Mouse (Mus musculus) limb, embryonic 13.5 days (tissue): ENCODE data around the gene Synpr. TPM values are rescaled to one million over a fixed set of nuclear protein-coding genes. Genes with fewer than 3 reads are reported as not detected.
A peak's percentile ranks its signal among the peaks of the same experiment; 100 is the strongest.

Experiments used
- ATAC-seq: fragments of 200-750 bp; cut with Nextera tagmentation; 2 replicates; pipeline ENCODE4 v1.8.0; 2017; ENCODE audit warnings: low read depth, moderate number of reproducible peaks, moderate TSS enrichment; ENCODE audit not compliant: low FRiP score
- H3K27ac ChIP-seq: fragments of 300-500 bp; sonication (generic); 2 replicates; pipeline ENCODE4 v1.5.1; 2015; ENCODE audit warnings: inconsistent platforms, mild to moderate bottlenecking, moderate library complexity
- H3K27me3 ChIP-seq: fragments of 300-500 bp; sonication (generic); 2 replicates; pipeline ENCODE4 v1.6.1; 2015; ENCODE audit warnings: mild to moderate bottlenecking, inconsistent platforms
- H3K36me3 ChIP-seq: fragments of 300-500 bp; sonication (generic); 2 replicates; pipeline ENCODE4 v1.6.1; 2015; ENCODE audit warnings: inconsistent platforms, mild to moderate bottlenecking, moderate library complexity
- H3K4me1 ChIP-seq: fragments of 300-500 bp; sonication (generic); 2 replicates; pipeline ENCODE4 v1.6.1; 2015; ENCODE audit warnings: inconsistent platforms
- H3K4me2 ChIP-seq: fragments of 300-500 bp; sonication (generic); replicated peaks from 2 replicates; pipeline ENCODE4 v1.6.1; 2015; ENCODE audit warnings: inconsistent platforms, mild to moderate bottlenecking, moderate library complexity
- H3K4me3 ChIP-seq: fragments of 300-500 bp; sonication (generic); 2 replicates; pipeline ENCODE4 v1.5.1; 2015; ENCODE audit warnings: moderate library complexity, mild to moderate bottlenecking, inconsistent platforms
- H3K9ac ChIP-seq: fragments of 300-500 bp; sonication (generic); 2 replicates; pipeline ENCODE4 v1.6.1; 2015; ENCODE audit warnings: mild to moderate bottlenecking, inconsistent platforms
- H3K9me3 ChIP-seq: fragments of 300-500 bp; sonication (generic); 2 replicates; pipeline ENCODE4 v1.6.1; 2016; ENCODE audit warnings: inconsistent platforms
- WGBS: fragments of 180-500 bp; shearing (Covaris S2); methylation state at CpG from one replicate; pipeline ENCODE4 v1.1.7; 2015; 5-methylcytosine and 5-hydroxymethylcytosine counted together
- polyA plus RNA-seq: library from polyadenylated mRNA; unstranded; fragments of >200 nt; fragmentation: Nextera tagmentation; extraction: Ambion mirVana; gene quantifications from 2 replicates; pipeline ENCODE4 v1.2.1, GENCODE M21; 2015

Synpr gene
- polyA plus RNA-seq, 1 experiment from 2014 or later: 4.6 TPM

GRCm38 (mm10) chr14:13357101-13357667 lies 72.6 kb downstream of the Synpr start:
- Histone ChIP-seq H3K27ac (no peak overlapping the region), H3K4me1 (0 out of 2 replicates have a peak, but pooled peaks cover 4% of the 10 kb centered on the region), H3K4me2 (no peak overlapping the region), H3K9me3 (no peaks in the 10 kb centered on the region), H3K27me3 (no peaks in the 10 kb centered on the region), H3K9ac (no peak overlapping the region), H3K4me3 (no peak overlapping the region), H3K36me3 (no peaks in the 10 kb centered on the region)
- no peak for ATAC-seq
- 61% methylated on average over 5 of the region's 5 CpGs for WGBS

DNA sequence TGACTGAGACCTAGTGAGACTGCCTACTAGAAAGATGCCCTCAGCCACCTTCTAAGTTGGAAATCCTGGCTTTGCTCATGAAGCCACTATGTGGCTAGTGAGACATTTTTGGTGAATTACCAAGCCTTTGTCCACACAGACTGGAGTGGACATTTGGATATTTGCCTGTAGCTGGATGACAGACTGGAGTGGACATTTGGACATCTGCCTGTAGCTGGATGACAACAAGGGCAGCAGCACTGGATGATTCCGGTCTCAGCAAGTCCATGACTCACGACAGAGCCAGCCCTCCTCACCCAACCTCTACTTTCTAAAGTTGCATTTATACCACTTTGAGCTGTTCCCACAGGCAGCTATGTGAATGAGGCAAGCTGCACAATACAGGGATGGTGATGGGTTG lies 73.5 kb downstream of the Synpr start:
- Histone ChIP-seq H3K9me3 (no peaks in the 10 kb centered on the region), H3K4me1 (0 out of 2 replicates have a peak, but pooled peaks cover 4% of the 10 kb centered on the region), H3K27ac (no peak overlapping the region), H3K4me3 (no peak overlapping the region), H3K27me3 (no peaks in the 10 kb centered on the region), H3K9ac (no peak overlapping the region), H3K36me3 (no peaks in the 10 kb centered on the region), H3K4me2 (no peak overlapping the region)
- WGBS: 76% methylated on average over 2 of the region's 2 CpGs
- no peak for ATAC-seq

DNA sequence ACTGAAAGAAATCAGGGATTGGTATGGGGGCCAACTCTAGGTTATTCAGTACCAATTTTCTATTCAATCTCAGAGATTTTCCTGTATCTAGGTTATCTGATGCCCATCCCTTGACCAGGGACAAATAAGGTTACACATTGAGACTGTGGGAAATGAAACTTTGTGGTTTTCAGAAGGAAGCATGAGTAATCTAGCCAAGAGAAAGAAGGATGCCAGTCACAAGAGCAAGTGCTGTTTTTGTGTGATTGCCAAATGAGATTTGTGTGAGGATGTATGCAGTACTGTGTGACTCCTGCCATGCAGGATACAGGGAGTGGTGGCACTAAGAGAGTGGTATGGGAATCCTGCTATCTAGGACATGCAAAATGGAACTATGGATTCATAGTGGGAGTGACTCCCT lies 76.6 kb downstream of the Synpr start:
- no peak for ATAC-seq
- no peaks in the 10 kb centered on the region for H3K27me3 ChIP-seq
- 0 out of 2 replicates have a peak, but pooled peaks cover 4% of the 10 kb centered on the region for H3K4me1 ChIP-seq
- no peak overlapping the region for H3K9ac ChIP-seq
- H3K9me3 ChIP-seq: no peaks in the 10 kb centered on the region
- no peak overlapping the region for H3K4me2 ChIP-seq
- H3K36me3 ChIP-seq: no peaks in the 10 kb centered on the region
- H3K4me3 ChIP-seq: no peak overlapping the region
- no peak overlapping the region for H3K27ac ChIP-seq

DNA sequence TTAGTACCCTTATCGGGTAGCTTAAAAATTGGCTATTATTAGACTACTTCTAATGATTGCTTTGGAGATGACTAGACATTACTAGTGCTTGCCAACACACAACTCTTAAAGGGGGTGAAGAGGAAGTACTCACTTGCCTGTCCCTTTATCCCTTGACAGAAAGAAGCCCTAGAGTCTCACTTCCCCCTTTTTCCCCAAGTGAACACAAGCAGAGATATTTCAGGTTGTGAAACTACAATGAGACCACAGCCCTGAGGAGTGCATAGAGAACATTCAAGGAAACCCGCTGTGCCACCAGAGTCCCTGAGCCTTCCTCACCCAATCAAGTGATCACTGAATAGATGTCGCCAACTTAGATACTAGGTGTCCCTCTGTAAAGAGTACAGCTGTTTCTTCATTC lies 77.1 kb downstream of the Synpr start:
- 92% methylated on average over 3 of the region's 3 CpGs for whole genome bisulfite sequencing
- ATAC-seq: no peak
- Histone ChIP-seq H3K4me2 (no peak overlapping the region), H3K27ac (no peak overlapping the region), H3K4me3 (no peak overlapping the region), H3K36me3 (no peaks in the 10 kb centered on the region), H3K9me3 (no peaks in the 10 kb centered on the region), H3K9ac (no peak overlapping the region), H3K27me3 (no peaks in the 10 kb centered on the region), H3K4me1 (0 out of 2 replicates have a peak, but pooled peaks cover 4% of the 10 kb centered on the region)

GRCm38 (mm10) chr14:13368309-13368708 lies 83.7 kb downstream of the Synpr start:
- H3K9ac ChIP-seq: no peak overlapping the region
- no peaks in the 10 kb centered on the region for H3K4me1 ChIP-seq

DNA sequence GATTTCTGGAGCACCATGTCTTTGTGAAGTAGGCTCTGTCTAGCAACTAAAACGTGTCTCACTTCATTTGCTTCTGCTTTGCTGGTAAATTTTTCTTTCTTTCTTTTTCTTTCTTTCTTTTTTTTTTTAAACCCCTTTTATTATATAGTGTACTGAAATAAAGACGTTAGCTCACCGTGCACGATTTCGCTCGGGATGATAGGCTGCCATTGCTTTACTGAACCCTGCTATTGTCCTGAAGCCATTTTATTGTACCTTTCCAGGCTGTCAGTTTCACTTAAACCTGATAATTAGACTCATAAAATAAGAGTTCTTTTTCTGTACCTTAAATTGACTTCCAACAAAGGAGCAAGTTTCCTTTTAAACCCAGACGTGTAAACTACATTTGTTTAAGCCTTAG lies 104.5 kb downstream of the Synpr start:
- H3K36me3 ChIP-seq: no peaks in the 10 kb centered on the region
- no peaks in the 10 kb centered on the region for H3K27me3 ChIP-seq
- H3K4me1 ChIP-seq: no peaks in the 10 kb centered on the region
- no peak overlapping the region for H3K4me3 ChIP-seq
- H3K27ac ChIP-seq: no peak overlapping the region
- ATAC-seq: no peak
- 40% methylated on average over 7 of the region's 7 CpGs for WGBS
- no peak overlapping the region for H3K9ac ChIP-seq
- H3K4me2 ChIP-seq: no peak overlapping the region
- no peaks in the 10 kb centered on the region for H3K9me3 ChIP-seq

More at GRCm38 (mm10) chr14:13368309-13368708, 83.7 kb downstream of the Synpr start:
- Histone ChIP-seq H3K4me3 (no peak overlapping the region), H3K4me2 (no peak overlapping the region), H3K9me3 (no peaks in the 10 kb centered on the region), H3K27ac (no peak overlapping the region), H3K36me3 (no peaks in the 10 kb centered on the region), H3K27me3 (no peaks in the 10 kb centered on the region)
- no peak for ATAC-seq
- 83% methylated on average over 3 of the region's 3 CpGs for WGBS

- Histone ChIP-seq H3K4me2 (no peak overlapping the region), H3K4me1 (no peaks in the 10 kb centered on the region), H3K9me3 (no peaks in the 10 kb centered on the region), H3K4me3 (no peak overlapping the region), H3K27ac (no peak overlapping the region), H3K27me3 (no peaks in the 10 kb centered on the region), H3K36me3 (no peaks in the 10 kb centered on the region), H3K9ac (no peak overlapping the region)
- ATAC-seq: no peak
- WGBS: 75% methylated on average over 5 of the region's 5 CpGs
These were observed 105.4 kb downstream of the Synpr start for GRCm38 (mm10) chr14:13389954-13390353.

DNA sequence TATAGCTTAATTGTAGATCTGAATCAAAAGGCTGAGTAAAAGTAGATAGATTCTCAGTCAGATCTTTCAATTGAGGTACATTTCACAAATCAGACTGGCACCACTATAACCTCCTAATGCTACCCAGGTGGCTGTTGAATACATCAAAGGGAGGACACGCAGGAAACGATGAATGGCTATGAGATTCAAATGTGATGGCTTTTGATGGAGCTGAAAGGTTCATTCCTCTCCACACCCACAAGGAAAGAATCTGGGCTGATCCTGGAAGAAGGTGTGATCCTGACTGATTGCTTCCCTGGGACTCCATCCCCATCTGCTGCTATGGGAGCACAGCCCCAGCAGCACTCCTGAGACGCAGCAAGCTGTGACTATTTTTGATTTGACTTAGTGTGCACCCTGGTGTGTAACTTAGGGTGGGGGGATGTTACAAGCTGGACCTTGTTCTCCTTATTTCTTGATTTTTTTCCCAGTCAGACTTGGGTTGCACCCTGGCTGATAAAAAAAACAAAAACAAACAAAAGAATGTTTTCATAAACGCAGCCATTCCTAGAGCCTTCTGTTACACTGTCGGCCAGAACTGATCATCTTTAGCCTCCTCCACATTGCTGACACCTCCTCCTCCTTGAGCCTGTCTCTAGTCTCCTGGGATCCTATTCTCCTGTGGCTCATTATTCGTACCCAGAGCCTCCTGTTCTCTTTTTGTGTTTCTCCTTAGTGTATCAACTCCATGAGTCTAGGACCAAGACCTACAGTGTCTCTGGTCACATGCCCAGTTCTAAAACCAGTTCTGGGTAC lies 114.8 kb downstream of the Synpr start:
- H3K27me3 ChIP-seq: no peaks in the 10 kb centered on the region
- H3K4me2 ChIP-seq: no peak overlapping the region
- no peaks in the 10 kb centered on the region for H3K4me1 ChIP-seq
- no peak overlapping the region for H3K4me3 ChIP-seq
- H3K27ac ChIP-seq: no peak overlapping the region
- no peak for ATAC-seq
- H3K9ac ChIP-seq: no peak overlapping the region
- H3K36me3 ChIP-seq: no peaks in the 10 kb centered on the region
- H3K9me3 ChIP-seq: no peaks in the 10 kb centered on the region
- WGBS: 27% methylated on average over 6 of the region's 6 CpGs

- Histone ChIP-seq H3K4me2 (no peak overlapping the region), H3K27me3 (no peaks in the 10 kb centered on the region), H3K27ac (no peak overlapping the region), H3K4me1 (no peaks in the 10 kb centered on the region), H3K4me3 (no peak overlapping the region), H3K9ac (no peak overlapping the region), H3K36me3 (no peaks in the 10 kb centered on the region), H3K9me3 (no peaks in the 10 kb centered on the region)
- ATAC-seq: no peak
- 70% methylated on average over 1 of the region's 1 CpGs for WGBS
These were observed 127.1 kb downstream of the Synpr start for GRCm38 (mm10) chr14:13411636-13412035.

DNA sequence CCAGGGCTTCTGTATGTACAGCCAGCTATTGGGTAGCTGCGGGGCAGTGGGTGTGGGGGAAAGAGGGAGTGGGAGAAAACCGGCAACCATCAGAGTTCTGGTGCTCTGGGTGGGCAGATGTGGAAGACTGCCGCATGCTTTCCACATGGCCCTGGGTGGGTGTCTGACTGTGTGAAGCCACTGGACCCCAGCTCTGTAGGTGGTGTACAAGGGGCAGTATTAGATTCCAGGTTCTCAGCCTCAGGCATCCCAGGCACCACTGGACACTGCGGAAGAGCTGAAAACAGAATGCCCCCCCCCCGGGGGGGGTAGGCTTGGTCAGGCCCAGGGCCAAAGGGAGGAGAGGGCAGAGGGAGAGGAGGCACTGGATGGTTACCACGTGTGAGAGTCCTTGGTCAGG lies 156.1 kb downstream of the Synpr start:
- Histone ChIP-seq H3K9ac (no peak overlapping the region), H3K4me2 (no peak overlapping the region), H3K4me3 (no peak overlapping the region), H3K27me3 (no peaks in the 10 kb centered on the region), H3K27ac (no peak overlapping the region), H3K36me3 (no peaks in the 10 kb centered on the region), H3K9me3 (no peaks in the 10 kb centered on the region), H3K4me1 (no peaks in the 10 kb centered on the region)
- WGBS: 78% methylated on average over 6 of the region's 6 CpGs
- ATAC-seq: no peak

- H3K27ac ChIP-seq: no peak overlapping the region
- no peaks in the 10 kb centered on the region for H3K4me1 ChIP-seq
- no peaks in the 10 kb centered on the region for H3K27me3 ChIP-seq
- no peak overlapping the region for H3K9ac ChIP-seq
- H3K4me2 ChIP-seq: no peak overlapping the region
- WGBS: 49% methylated on average over 2 of the region's 2 CpGs
- H3K36me3 ChIP-seq: no peaks in the 10 kb centered on the region
- ATAC-seq: no peak
- H3K9me3 ChIP-seq: no peaks in the 10 kb centered on the region
- no peak overlapping the region for H3K4me3 ChIP-seq
These were observed 160.3 kb downstream of the Synpr start for GRCm38 (mm10) chr14:13444908-13445307.

DNA sequence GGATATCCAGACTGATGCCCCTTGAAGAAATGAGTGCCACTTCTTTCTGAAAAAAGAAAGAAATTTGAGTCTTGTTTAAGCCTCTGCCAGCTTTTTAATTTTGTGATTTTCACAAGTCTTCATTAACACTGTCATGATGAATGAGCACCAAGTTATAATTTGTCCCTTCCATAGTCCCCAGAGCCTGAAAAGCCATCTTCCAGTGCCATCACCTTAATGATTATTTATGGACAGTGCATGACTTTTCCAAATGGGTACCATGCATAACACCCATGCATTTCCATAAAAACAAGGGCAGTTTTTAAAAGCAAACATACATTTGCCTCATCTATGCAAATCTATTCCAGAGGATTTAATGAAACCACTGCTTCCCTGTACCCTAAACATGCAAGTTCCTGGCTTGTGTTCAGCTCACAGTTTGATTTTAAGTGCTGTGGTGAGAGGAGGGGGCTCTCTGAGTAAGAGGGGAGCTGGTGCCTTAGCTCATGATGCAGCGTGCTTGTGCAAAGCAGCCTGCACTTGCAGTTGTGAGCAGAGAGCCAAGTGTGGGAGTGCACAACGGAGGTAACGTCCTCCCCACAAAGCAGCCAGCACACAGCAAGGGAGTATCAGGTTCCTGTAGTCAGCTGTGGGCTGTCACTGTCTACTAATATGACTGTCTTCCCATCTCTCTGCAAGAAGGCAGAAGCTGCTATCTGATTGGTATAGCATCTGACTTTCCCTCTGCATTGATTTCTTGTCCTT lies 169.1 kb downstream of the Synpr start:
- no peaks in the 10 kb centered on the region for H3K9me3 ChIP-seq
- WGBS: 27% methylated on average over 3 of the region's 3 CpGs
- H3K9ac ChIP-seq: no peak overlapping the region
- H3K4me2 ChIP-seq: no peak overlapping the region
- H3K36me3 ChIP-seq: no peaks in the 10 kb centered on the region
- ATAC-seq: peak; percentile 32; the same call in 1 of the 2 replicates
- H3K4me3 ChIP-seq: no peak overlapping the region
- H3K27ac ChIP-seq: no peak overlapping the region
- H3K27me3 ChIP-seq: no peaks in the 10 kb centered on the region
- no peaks in the 10 kb centered on the region for H3K4me1 ChIP-seq
